Mouse (Mus musculus) kidney, adult 11 months (tissue): ENCODE results near the gene Ankrd17.
"Not testable (repeated sequence)": the region's sequence is repeated elsewhere in the genome, so short reads cannot be mapped to it uniquely, and the experiment has no call there.

Experiments
- DNase-seq: peaks from one replicate; pipeline ENCODE4 v3.0.0; 2022

Ankrd17 gene

GRCm38 (mm10) chr5:90338177-90339091 lies 27.9 kb downstream of the Ankrd17 start:
- DNase-seq = no peak

GRCm38 (mm10) chr5:90332478-90332877 lies 33.9 kb downstream of the Ankrd17 start:
- no peak for DNase-seq

- DNase-seq = no peak
Observed at GRCm38 (mm10) chr5:90331071-90331470, 35.3 kb downstream of the Ankrd17 start.

- DNase-seq = no peak
Observed at GRCm38 (mm10) chr5:90298396-90298795, 68.0 kb downstream of the Ankrd17 start.

- no peak for DNase-seq
Observed at GRCm38 (mm10) chr5:90289887-90290286, 76.5 kb downstream of the Ankrd17 start.

GRCm38 (mm10) chr5:90286559-90286958 lies 79.8 kb downstream of the Ankrd17 start:
- DNase-seq = no peak

- no peak for DNase-seq
Observed at GRCm38 (mm10) chr5:90280061-90280460, 86.3 kb downstream of the Ankrd17 start.

GRCm38 (mm10) chr5:90279418-90279817 lies 87.0 kb downstream of the Ankrd17 start:
- DNase-seq = no peak

- DNase-seq = no peak
Observed at GRCm38 (mm10) chr5:90277443-90277842, 88.9 kb downstream of the Ankrd17 start.

- no peak for DNase-seq
Observed at GRCm38 (mm10) chr5:90274806-90275205, 91.6 kb downstream of the Ankrd17 start.

- DNase-seq = not testable (repeated sequence)
Observed at GRCm38 (mm10) chr5:90262230-90262629, 104.1 kb downstream of the Ankrd17 start.

GRCm38 (mm10) chr5:90257023-90257422 lies 109.4 kb downstream of the Ankrd17 start:
- no peak for DNase-seq

- DNase-seq = peak; percentile 48
Observed at GRCm38 (mm10) chr5:90247503-90247902, 118.9 kb downstream of the Ankrd17 start.

- DNase-seq = no peak
Observed at GRCm38 (mm10) chr5:90246987-90247386, 119.4 kb downstream of the Ankrd17 start.

- DNase-seq = no peak
Observed at GRCm38 (mm10) chr5:90246567-90246966, 119.8 kb downstream of the Ankrd17 start.

- no peak for DNase-seq
Observed at GRCm38 (mm10) chr5:90245416-90245815, 121.0 kb downstream of the Ankrd17 start.

GRCm38 (mm10) chr5:90235217-90235616 lies 131.2 kb downstream of the Ankrd17 start:
- no peak for DNase-seq

- DNase-seq = no peak
Observed at GRCm38 (mm10) chr5:90233305-90233704, 133.1 kb downstream of the Ankrd17 start.

- DNase-seq = no peak
Observed at GRCm38 (mm10) chr5:90229760-90230159, 136.6 kb downstream of the Ankrd17 start.

GRCm38 (mm10) chr5:90226696-90227095 lies 139.7 kb downstream of the Ankrd17 start:
- no peak for DNase-seq

GRCm38 (mm10) chr5:90224730-90225129 lies 141.6 kb downstream of the Ankrd17 start:
- DNase-seq = no peak

- DNase-seq = peak; percentile 99
Observed at GRCm38 (mm10) chr5:90223534-90224381, 142.6 kb downstream of the Ankrd17 start, which contains the start of gene Cox18. TSS of gene Cox18 (minus strand) at chr5:90224001.

GRCm38 (mm10) chr5:90222937-90223336 lies 143.4 kb downstream of the Ankrd17 start:
- no peak for DNase-seq

- DNase-seq = no peak
Observed at GRCm38 (mm10) chr5:90217791-90218190, 148.6 kb downstream of the Ankrd17 start.
